Mouse (Mus musculus): ENCODE data around the gene Arfip2. TPM values are rescaled to one million over a fixed set of nuclear protein-coding genes. Genes with fewer than 3 reads are reported as not detected.

The Arfip2 gene
- polyA plus RNA-seq (2015; fragmentation: Nextera tagmentation; extraction: Ambion mirVana), result 10.9 and 13.8 TPM in 2 replicates

GRCm38 (mm10) chr7:105640233-105640893, at the start of gene Arfip2, which contains the start of gene Gm45799:
Gene Arfip2, minus strand, starts transcription at chr7:105640416.
Gene Gm45799, plus strand, starts transcription at chr7:105640552.
- Histone ChIP-seq H3K4me1 (replicated peaks) (peaks cover 36% of the 10 kb centered on the region), H3K27ac (replicated peaks) (peak within 1 kb of the TSS; percentile 80), H3K4me3 (replicated peaks) (peak within 1 kb of the TSS; percentile 76), H3K36me3 (replicated peaks) (peaks cover 27% of the 10 kb centered on the region), H3K27me3 (no peaks in the 10 kb centered on the region), H3K4me2 (peak within 1 kb of the TSS; percentile 96), H3K9me3 (replicated peaks) (no peaks in the 10 kb centered on the region), H3K9ac (peak within 1 kb of the TSS; percentile 67)
- ATAC-seq (ENCODE audit: insufficient read depth), result peak; percentile 95
- WGBS (ENCODE audit: insufficient replicate concordance), result under 1% methylated on average over 45 of the region's 45 CpGs

DNA sequence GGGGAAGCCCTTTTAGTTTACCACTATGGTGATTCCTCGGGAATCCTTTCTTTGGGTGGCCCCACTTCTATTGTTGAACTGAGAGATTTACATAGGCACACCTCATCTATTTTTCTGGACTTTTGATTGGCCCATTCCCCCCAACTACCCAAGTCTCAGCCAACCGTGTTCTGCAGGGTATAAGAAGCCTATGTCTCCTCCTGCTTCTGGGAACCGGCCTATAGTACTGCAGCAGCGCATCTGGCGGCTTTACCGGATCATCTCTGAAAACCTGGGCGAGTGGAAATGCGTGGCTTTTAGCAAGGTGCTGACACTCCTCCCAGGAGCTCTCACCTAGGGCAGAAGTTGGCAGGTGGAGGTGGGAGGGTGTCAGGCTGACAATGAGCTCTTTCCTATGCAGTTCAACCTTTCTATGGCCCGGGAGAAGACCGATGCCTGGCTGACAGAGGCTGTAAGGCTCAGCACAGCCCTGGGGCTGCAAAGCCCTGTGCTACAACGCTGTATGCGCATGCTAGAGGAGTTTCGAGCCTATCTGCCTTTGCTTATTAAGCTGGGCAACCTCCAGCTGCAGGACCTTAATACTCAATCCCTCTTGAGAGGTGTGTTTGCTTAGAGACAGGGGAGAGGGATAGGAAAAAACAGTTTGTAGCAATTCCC, 45.5 kb upstream of the Arfip2 start:
- H3K27ac ChIP-seq (replicated peaks), result no peak overlapping the region

DNA sequence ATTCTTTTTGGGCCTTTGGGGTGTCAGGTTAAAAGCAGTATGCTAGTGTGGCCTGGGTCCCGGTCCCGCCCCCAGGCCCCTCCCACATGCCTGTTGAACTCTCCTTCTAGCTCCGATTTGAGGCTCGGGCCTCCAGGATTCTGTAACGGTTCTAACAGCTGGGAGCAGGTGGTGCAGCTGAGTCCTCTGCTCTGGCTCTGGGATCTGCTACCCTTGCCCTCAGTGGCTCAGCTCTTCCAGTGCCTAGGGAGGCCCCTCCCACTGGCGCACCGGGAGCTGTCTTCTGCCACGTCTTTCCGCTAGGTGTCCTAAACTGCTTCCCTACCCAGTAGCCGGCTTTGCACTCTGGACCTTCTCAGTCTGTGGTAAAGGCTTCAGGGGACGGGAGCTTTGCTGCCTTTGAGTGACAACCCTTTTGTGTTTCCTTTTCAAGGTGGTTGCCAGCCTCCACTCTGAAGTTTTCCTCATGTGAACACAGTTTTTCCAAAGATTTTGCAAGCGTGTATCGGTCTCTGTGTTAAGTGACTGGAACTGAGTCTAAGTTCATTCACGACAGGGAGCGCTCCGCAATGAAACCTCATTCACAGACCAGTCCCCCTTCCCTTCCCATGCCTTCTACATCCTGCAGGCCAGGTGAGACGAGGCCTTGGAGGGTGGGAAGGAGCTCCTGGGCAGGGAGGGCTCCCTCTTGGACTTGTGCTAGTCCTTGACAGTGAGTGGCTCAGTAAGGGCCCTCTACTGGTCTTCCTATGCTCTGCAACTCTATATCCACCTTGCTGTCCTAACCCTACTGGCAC, 10.6 kb upstream of the Arfip2 start, which contains the start of gene Dnhd1:
Dnhd1 (plus strand) TSS at position 189 of the 797 bp plus-strand sequence.
- Histone ChIP-seq H3K27ac (replicated peaks) (peak within 1 kb of the TSS; percentile 45; the same call in 1 of the 2 replicates), H3K4me2 (peak within 1 kb of the TSS; percentile 72)

More for the DNA sequence above, 45.5 kb upstream of the Arfip2 start:
- Histone ChIP-seq H3K9me3 (replicated peaks) (no peaks in the 10 kb centered on the region), H3K4me2 (no peak overlapping the region), H3K9ac (no peak overlapping the region), H3K27me3 (no peaks in the 10 kb centered on the region), H3K4me1 (replicated peaks) (no peaks in the 10 kb centered on the region), H3K4me3 (replicated peaks) (no peak overlapping the region), H3K36me3 (replicated peaks) (no peaks in the 10 kb centered on the region)
- ATAC-seq (ENCODE audit: insufficient read depth), result no peak
- WGBS (ENCODE audit: insufficient replicate concordance), result 29% methylated on average over 13 of the region's 13 CpGs

DNA sequence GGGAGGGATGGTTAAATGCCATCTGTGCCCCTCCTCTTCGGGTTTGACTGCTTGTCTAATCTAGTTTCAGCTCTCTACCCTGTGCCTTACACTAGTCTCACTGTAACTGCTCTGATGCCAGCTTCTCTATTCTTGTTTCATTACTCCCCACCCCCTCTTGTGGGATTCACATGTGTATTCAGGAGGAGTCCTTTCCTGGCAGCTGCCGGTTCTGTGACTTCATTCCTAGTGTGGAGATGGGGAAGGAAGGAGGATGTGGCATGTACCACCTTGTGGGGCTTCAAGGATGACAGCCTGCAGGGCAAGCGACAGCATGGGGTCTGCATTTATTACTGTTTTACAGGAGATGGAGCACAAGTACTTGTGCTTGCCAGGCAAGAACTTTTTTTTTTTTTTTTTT, 1.7 kb upstream of the Arfip2 start:
- Histone ChIP-seq H3K9ac (no peak overlapping the region), H3K4me3 (replicated peaks) (no peak overlapping the region)
- WGBS (ENCODE audit: insufficient replicate concordance), result 46% methylated on average over 3 of the region's 3 CpGs

More for the DNA sequence above, 10.6 kb upstream of the Arfip2 start, which contains the start of gene Dnhd1:
- 3% methylated on average over 17 of the region's 17 CpGs for WGBS (ENCODE audit: insufficient replicate concordance)
- Histone ChIP-seq H3K36me3 (replicated peaks) (0 out of 2 replicates have a peak, but pooled peaks cover 8% of the 10 kb centered on the region), H3K9me3 (replicated peaks) (no peaks in the 10 kb centered on the region), H3K27me3 (no peaks in the 10 kb centered on the region), H3K4me1 (replicated peaks) (peaks cover 15% of the 10 kb centered on the region), H3K4me3 (replicated peaks) (peak within 1 kb of the TSS; percentile 48), H3K9ac (peak within 1 kb of the TSS; percentile 41)
- peak; percentile 92 for ATAC-seq (ENCODE audit: insufficient read depth)

GRCm38 (mm10) chr7:105640894-105641255, 659 bp upstream of the Arfip2 start:
- Histone ChIP-seq H3K27me3 (no peaks in the 10 kb centered on the region), H3K4me3 (replicated peaks) (peak overlapping the region; percentile 76), H3K4me1 (replicated peaks) (peaks cover 34% of the 10 kb centered on the region), H3K9me3 (replicated peaks) (no peaks in the 10 kb centered on the region), H3K9ac (peak overlapping the region; percentile 67), H3K27ac (replicated peaks) (peak overlapping the region; percentile 80), H3K4me2 (peak overlapping the region; percentile 96), H3K36me3 (replicated peaks) (peaks cover 25% of the 10 kb centered on the region)
- peak; percentile 14 for ATAC-seq (ENCODE audit: insufficient read depth)
- 0% methylated on average over 18 of the region's 18 CpGs for WGBS (ENCODE audit: insufficient replicate concordance)

More for the DNA sequence above, 1.7 kb upstream of the Arfip2 start:
- Histone ChIP-seq H3K9me3 (replicated peaks) (no peaks in the 10 kb centered on the region), H3K36me3 (replicated peaks) (peaks cover 20% of the 10 kb centered on the region), H3K4me1 (replicated peaks) (peaks cover 30% of the 10 kb centered on the region), H3K27me3 (no peaks in the 10 kb centered on the region), H3K27ac (replicated peaks) (0 out of 2 replicates have a peak overlapping the region, but pooled peaks have one; percentile 80), H3K4me2 (peak overlapping the region; percentile 96)
- ATAC-seq (ENCODE audit: insufficient read depth), result no peak

DNA sequence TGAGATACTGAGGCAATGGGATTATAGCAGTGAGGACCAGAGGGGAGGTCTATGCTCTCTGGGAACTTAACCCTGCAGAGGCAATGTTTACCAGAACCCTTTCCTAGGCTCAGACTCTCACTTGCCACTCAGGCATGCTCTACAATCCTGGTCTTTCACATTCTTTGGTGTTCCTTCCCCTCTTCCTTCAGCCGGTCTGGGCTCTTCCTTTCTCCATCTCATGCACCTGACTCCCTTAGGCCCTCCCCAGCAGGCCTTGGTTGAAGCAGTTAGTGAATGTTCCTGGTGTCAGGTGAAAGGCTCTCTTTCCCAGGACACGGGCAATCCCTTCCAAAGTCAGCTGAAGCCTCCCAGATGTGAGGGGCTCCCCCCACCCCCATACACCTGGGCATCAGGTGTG, 460 bp downstream of the Arfip2 start, which contains the start of gene Timm10b:
Timm10b (plus strand) TSS at position 301 of the 400 bp plus-strand sequence.
- Histone ChIP-seq H3K4me2 (peak within 1 kb of the TSS; percentile 96), H3K4me3 (replicated peaks) (peak within 1 kb of the TSS; percentile 76), H3K4me1 (replicated peaks) (peaks cover 36% of the 10 kb centered on the region), H3K36me3 (replicated peaks) (peaks cover 24% of the 10 kb centered on the region), H3K9me3 (replicated peaks) (no peaks in the 10 kb centered on the region), H3K27me3 (no peaks in the 10 kb centered on the region), H3K27ac (replicated peaks) (peak within 1 kb of the TSS; percentile 80), H3K9ac (peak within 1 kb of the TSS; percentile 67)
- ATAC-seq (ENCODE audit: insufficient read depth), result peak; percentile 4; the same call in 1 of the 2 replicates
- WGBS (ENCODE audit: insufficient replicate concordance), result 0% methylated on average over 2 of the region's 2 CpGs

- H3K4me3 ChIP-seq (replicated peaks), result peak overlapping the region; percentile 76
- no peaks in the 10 kb centered on the region for H3K9me3 ChIP-seq (replicated peaks)
- 0 out of 2 replicates have a peak, but pooled peaks cover 2% of the 10 kb centered on the region for H3K27me3 ChIP-seq
- no peak for ATAC-seq (ENCODE audit: insufficient read depth)
- H3K4me1 ChIP-seq (replicated peaks), result peaks cover 39% of the 10 kb centered on the region
- H3K27ac ChIP-seq (replicated peaks), result no peak overlapping the region
- H3K36me3 ChIP-seq (replicated peaks), result peaks cover 23% of the 10 kb centered on the region
- WGBS (ENCODE audit: insufficient replicate concordance), result 53% methylated on average over 9 of the region's 9 CpGs
- H3K9ac ChIP-seq, result peak overlapping the region; percentile 67
- H3K4me2 ChIP-seq, result peak overlapping the region; percentile 96
These were observed 912 bp downstream of the Arfip2 start for GRCm38 (mm10) chr7:105639304-105639703.

DNA sequence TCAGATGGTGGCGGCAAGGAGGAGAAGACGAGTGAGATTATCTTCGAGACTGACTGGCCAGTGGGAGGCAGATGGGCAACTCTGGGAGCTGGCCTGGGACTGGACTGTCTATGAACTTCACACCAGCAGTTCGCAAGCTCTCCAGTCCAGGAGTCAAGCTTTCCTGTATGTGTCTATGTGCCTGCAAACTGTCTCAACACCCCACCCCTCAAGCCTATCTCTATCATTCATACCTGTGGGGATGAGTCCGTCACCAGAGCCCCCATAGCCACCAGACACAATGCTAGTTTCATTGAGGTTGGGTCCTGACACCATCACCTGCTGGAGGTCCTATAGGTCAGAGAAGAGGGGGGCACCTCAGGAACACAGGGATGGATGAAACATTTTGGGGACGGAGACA, 1.4 kb downstream of the Arfip2 start:
- WGBS (ENCODE audit: insufficient replicate concordance), result 78% methylated on average over 6 of the region's 6 CpGs
- Histone ChIP-seq H3K36me3 (replicated peaks) (peaks cover 22% of the 10 kb centered on the region), H3K9ac (no peak overlapping the region), H3K4me3 (replicated peaks) (no peak overlapping the region), H3K4me2 (no peak overlapping the region), H3K9me3 (replicated peaks) (no peaks in the 10 kb centered on the region), H3K27ac (replicated peaks) (no peak overlapping the region), H3K27me3 (peaks cover 7% of the 10 kb centered on the region), H3K4me1 (replicated peaks) (peaks cover 45% of the 10 kb centered on the region)
- no peak for ATAC-seq (ENCODE audit: insufficient read depth)

DNA sequence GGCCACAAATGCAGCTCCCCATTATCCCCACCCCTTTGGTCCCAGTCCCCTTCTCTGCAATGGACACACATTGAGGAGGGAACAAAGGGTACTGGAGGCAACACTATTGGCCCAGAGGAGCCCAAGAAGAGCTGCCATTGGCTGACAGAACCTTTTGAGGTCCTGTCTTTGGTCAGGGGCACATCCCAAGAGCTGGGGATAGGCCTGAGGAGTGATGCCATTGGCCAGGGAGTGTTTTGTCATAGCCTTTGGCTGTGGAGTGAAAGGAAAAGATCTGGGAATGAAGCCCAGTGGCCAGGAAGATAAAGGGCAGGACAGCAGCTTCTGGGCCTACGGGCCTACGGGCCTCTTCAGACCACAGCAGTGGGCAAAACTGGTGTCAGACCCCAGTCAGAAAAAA, 4.5 kb downstream of the Arfip2 start:
- Histone ChIP-seq H3K4me2 (no peak overlapping the region), H3K9ac (no peak overlapping the region), H3K4me3 (replicated peaks) (no peak overlapping the region), H3K27me3 (peaks cover 33% of the 10 kb centered on the region), H3K9me3 (replicated peaks) (no peaks in the 10 kb centered on the region), H3K4me1 (replicated peaks) (peaks cover 39% of the 10 kb centered on the region), H3K36me3 (replicated peaks) (peaks cover 15% of the 10 kb centered on the region), H3K27ac (replicated peaks) (no peak overlapping the region)
- ATAC-seq (ENCODE audit: insufficient read depth), result no peak
- 67% methylated on average over 2 of the region's 2 CpGs for WGBS (ENCODE audit: insufficient replicate concordance)

DNA sequence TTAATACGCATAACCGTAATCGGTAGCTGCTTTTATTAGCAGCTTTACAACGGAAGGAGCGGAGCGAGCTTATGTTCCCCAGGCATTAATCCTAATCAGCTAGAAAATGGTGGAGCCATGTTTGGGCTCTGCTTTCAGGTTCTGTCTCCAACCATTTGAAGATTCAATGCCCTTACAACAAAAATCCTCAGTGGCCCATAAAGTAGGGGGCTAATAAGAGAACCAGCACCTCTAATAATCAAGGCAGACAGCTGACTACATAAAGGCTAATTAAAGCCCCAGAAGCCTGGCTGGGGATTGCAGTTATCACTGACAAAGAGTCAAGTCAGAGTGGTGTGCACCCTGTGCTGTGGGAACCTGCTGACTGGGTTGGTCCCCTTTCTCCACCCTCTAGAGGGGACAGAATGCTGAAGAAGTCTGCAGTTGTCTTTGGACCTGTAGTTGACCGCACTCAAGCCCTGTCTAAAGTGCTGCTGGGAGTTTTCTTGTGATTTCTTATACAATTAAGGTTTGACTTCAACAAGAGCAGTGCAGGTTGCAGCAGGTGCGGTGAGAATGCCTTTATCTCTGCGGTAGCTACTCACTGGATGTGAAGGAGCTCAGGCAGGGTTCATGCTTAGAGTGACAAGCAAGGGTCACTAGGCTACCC, 5.8 kb downstream of the Arfip2 start:
- no peak for ATAC-seq (ENCODE audit: insufficient read depth)
- Histone ChIP-seq H3K4me2 (peak overlapping the region; percentile 93), H3K4me3 (replicated peaks) (peak overlapping the region; percentile 69), H3K27ac (replicated peaks) (no peak overlapping the region), H3K4me1 (replicated peaks) (peaks cover 31% of the 10 kb centered on the region), H3K36me3 (replicated peaks) (peaks cover 15% of the 10 kb centered on the region), H3K9ac (peak overlapping the region; percentile 63; the same call in 1 of the 2 replicates), H3K9me3 (replicated peaks) (no peaks in the 10 kb centered on the region), H3K27me3 (peaks cover 33% of the 10 kb centered on the region)
- whole genome bisulfite sequencing (ENCODE audit: insufficient replicate concordance), result 49% methylated on average over 9 of the region's 9 CpGs

Measured in liver, embryonic 15.5 days (tissue).